Mouse (Mus musculus) left cerebral cortex, postnatal 25 days (tissue): ENCODE measurements around the gene Nfib. TPM values are rescaled to one million over a fixed set of nuclear protein-coding genes. Genes with fewer than 3 reads are reported as not detected.

Experiments used
- DNase-seq, 2 experiments: peaks; one replicate each; pipeline ENCODE4 v3.0.0; 2022; ENCODE audit warnings: low spot score in 2 of 2, mixed read lengths in 1 of 2
- intact Hi-C: fragments of 180-260 bp; cut with DNase I; formaldehyde crosslinking; loops from one replicate; pipeline ENCODE4 v1.15.1; 2025
- total RNA-seq, 2 experiments: library from RNA; stranded (reverse); gene quantifications; 2 replicates each; pipeline ENCODE4 v1.2.3; 2021

The Nfib gene
- total RNA-seq, 2 experiments from 2014 or later = 83.6 to 91.1 TPM

GRCm38 (mm10) chr4:82532443-82533191 lies 172.9 kb downstream of the Nfib start:
- DNase-seq = no peak
- intact Hi-C loops = no loop called here

DNA sequence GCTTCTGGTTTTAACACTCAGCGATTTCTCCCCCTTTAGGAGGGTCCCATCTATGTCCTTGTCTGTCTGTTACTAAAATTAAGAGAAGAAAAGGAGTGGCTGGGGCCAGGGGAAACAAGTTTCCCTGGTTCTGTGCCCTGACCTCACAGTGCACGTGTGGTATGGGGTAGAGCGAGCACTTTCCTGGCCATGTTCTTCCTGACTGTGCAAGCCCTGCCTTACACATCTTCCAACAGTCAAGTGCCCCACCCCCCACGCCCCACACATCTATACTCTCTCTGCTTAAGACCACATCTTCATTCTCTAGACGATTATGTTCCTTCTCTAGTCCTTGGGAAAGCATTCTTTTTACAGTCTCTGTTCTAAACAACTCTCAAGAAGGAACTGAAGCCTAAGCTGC lies 173.6 kb downstream of the Nfib start:
- DNase-seq = no peak
- intact Hi-C loops = no loop called here

GRCm38 (mm10) chr4:82530875-82531353 lies 174.6 kb downstream of the Nfib start:
- no peak for DNase-seq
- intact Hi-C loops = no loop called here

DNA sequence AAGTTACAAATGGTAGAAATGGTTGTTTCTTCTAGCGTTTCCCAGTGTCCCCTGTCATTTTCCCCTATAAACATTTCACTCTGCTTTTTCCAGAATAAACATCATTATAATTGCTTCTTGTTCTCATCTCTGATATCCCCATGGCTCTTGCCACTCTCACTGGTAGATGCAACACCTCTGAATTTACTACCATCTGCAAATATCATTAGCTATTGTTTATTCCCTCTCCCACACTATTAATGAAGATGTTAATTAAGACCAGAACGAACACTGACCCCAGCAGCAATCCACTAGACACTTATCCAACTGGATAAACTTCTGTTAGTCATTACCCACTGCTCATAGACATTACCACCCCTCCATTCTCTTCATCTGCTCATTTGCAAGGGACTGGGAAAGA lies 176.6 kb downstream of the Nfib start:
- no peak for DNase-seq
- intact Hi-C loops = no loop called here

DNA sequence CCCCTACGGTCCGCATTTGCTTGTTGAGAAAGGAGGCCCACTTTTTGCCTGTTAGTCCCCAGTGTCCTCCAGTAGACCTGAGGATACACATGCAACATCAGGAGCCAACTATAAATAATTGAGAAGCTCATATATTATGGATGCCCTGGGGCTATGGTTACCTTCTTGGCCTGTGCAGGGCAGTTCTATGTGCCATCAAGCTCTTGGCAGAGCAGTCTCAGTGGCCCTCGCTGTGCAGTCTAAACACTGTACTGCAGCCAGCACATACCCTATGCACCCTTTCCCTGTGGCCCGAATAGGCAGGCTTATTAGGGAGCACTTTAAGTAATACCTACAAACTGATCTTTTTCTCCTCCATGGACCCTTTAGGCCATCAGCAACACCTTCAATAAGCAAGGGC lies 185.6 kb downstream of the Nfib start:
- no peak for DNase-seq
- intact Hi-C loops = no loop called here

GRCm38 (mm10) chr4:82518132-82518531 lies 187.4 kb downstream of the Nfib start:
- intact Hi-C loops = no loop called here

DNA sequence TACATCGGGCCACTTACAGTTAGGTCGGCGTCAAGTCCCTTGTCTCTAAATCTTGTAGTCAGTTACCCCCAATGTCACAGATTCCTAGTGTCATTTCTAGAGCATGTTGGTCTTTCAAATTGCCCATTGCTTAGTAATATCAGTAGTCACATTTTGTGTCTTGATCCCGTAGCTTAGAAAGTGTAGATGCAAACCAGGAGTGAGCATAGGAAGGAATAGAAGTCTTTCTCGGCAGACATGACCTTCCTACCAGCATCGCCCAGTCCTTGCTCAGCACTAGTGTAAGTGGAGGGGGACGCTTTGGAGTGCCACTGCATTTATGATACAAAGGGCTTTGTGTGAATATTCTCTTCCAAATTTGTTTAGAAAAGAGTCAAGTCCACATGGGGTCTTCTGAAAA lies 188.2 kb downstream of the Nfib start:
- DNase-seq = no peak
- intact Hi-C loops = no loop called here

More at GRCm38 (mm10) chr4:82518132-82518531, 187.4 kb downstream of the Nfib start:
- no peak for DNase-seq

DNA sequence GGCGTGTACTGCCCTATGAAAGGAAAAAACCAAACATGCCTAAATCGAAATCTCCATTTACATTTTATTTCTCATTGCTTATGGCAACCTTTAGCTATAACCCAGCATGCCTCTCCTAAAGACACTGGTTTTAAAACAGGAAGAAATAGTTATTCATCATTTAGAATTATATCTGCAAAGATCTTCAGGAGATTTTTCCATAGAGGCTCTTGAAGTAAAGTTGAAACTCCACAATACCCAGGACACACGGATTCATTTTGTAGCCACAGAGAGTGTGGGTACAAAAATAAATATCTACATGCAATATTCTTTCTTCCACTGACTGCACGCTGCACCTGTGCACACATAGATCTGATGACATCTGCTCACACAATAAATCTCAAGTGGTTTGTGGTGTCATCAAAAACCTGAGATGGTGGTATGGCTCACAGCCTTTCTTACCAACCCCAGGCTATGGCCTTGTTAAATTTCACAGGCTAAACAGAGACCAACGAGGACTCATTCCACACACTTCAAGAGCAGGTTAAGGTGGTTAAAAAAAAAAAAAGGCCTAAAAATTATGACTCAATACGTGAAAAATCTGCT lies 189.2 kb downstream of the Nfib start:
- no peak for DNase-seq
- intact Hi-C loops = no loop called here

GRCm38 (mm10) chr4:82514921-82515320 lies 190.6 kb downstream of the Nfib start:
- intact Hi-C loops = no loop called here
- DNase-seq = no peak

DNA sequence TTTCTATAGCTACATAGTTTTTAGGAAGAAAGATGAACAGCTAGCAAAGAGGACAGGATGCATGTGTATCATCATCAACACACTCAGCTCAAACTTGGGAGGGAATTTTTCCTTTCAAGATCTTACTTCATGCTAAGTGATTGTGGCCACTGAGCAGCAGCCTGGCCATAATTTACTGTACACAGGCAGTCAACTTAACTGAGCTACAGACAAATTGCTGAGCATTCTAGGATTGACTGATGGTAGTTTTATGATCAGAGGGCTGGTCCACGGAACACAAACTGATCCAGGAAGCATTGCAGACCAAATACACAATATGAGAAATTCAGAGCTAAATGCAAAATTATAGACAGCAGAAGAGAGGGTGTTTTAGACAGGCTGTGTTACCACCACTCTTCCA lies 191.2 kb downstream of the Nfib start:
- intact Hi-C loops = no loop called here
- DNase-seq = no peak

DNA sequence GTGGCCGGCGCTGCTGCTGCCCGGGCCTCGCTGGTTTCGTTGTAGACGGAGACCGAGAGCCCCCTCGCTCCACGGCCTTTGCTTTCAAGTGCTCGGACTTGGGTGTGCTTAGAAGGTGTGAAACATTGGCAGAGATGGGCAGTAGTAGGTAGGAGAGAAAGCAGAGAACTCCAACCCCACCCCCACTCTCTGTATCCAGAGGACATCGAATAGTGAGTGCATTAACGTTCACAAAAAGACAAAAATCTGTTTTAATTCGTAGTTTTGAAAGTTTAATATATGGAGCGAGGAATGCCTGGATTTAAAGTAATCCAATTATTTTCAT lies 192.2 kb downstream of the Nfib start:
- intact Hi-C loops = loop anchor here (2.0 kb wide), 2 partner anchors 23 to 947 kb away; no protein-coding TSS in a partner anchor
- DNase-seq = no peak

- intact Hi-C loops = loop anchor here (2.0 kb wide), 2 partner anchors 24 to 946 kb away; no protein-coding TSS in a partner anchor
- peak; percentile 93 to 96 for DNase-seq
These were observed 192.7 kb downstream of the Nfib start for GRCm38 (mm10) chr4:82512743-82513425.

DNA sequence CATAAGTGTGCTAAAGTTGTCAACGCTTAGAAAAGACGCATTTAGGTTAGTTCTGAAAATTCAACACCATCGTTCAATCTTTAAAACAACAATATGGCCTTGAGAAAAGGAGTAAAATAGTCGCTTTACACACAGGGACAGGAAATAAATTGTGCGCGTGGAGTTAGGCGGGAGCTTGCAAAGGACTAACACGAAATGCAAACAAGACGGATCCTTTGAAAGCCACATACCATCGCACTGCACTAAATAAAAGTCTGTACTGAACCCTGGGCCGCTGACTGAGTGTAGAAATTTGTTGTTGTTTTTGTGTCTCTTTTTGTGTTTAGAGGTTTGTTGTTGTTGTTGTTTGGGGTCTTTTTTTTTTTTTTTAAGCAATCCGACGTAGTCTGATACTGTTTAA lies 193.2 kb downstream of the Nfib start:
- DNase-seq = peak in 1 of 2 experiments; percentile 33
- intact Hi-C loops = loop anchor here (2.0 kb wide), 2 partner anchors 24 to 946 kb away; no protein-coding TSS in a partner anchor

- intact Hi-C loops = no loop called here
- peak; percentile 55 to 59 for DNase-seq
These were observed 194.0 kb downstream of the Nfib start for GRCm38 (mm10) chr4:82511524-82511923.

DNA sequence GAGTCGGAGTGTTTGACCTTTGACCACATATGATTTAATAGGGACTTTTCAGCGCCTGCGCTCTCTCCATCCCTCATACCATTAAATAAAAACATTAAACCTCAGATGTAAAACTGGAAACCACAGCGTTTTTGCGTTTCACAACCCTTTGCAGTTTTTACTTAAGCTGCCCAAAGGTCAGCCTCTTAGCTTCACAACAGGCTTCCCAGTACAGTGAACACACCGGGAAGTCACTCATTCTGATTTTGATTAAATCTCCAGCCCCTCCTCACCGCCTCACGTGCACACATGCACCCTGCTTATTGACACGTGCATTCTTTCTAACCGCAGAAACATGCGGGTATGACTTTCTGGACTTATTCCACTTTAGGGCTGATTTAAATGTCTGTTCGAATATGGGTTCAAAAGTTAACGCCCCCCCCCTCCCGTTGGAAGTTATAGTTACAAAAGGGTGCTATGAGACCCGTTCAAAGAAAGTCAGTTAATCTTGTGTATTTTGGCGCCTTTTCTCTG lies 194.5 kb downstream of the Nfib start:
- intact Hi-C loops = no loop called here
- no peak for DNase-seq

- no peak for DNase-seq
- intact Hi-C loops = loop anchor here (10.0 kb wide), 1 partner anchor 415 kb away; no protein-coding TSS in a partner anchor
These were observed 195.8 kb downstream of the Nfib start for GRCm38 (mm10) chr4:82509771-82510170.

- intact Hi-C loops = loop anchor here (10.0 kb wide), 1 partner anchor 414 kb away; no protein-coding TSS in a partner anchor
- DNase-seq = no peak
These were observed 196.3 kb downstream of the Nfib start for GRCm38 (mm10) chr4:82509166-82509767.

DNA sequence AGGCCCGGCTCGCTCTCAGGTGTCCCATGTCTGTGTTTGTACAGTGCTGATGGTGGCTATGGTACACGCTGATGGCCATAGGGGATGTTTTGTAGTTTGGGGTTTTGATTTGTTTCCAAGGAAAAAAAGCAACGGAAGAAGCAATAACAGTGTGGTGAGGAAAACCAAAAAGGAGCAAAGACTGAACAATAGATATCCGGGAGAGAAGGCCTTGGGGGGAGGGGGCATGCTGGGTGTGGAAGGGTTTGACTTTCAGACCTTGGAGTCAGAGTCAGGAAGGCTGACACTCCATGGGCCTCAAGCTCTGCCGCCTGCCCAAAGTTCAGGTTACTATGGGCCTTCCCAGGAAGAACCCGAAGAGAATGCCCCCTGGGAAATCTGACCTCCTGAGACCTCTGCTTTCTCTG lies 197.3 kb downstream of the Nfib start:
- intact Hi-C loops = loop anchor here (10.0 kb wide), 1 partner anchor 413 kb away; no protein-coding TSS in a partner anchor
- DNase-seq = no peak

- intact Hi-C loops = loop anchor here (10.0 kb wide), 1 partner anchor 413 kb away; no protein-coding TSS in a partner anchor
- peak in 1 of 2 experiments; percentile 43 for DNase-seq
These were observed 197.8 kb downstream of the Nfib start for GRCm38 (mm10) chr4:82507541-82508280.
